Mouse (Mus musculus) heart, postnatal 10 days (tissue): ENCODE measurements around the gene Frmd5. TPM values are rescaled to one million over a fixed set of nuclear protein-coding genes. Genes with fewer than 3 reads are reported as not detected.
"Not testable (repeated sequence)": the region's sequence is repeated elsewhere in the genome, so short reads cannot be mapped to it uniquely, and the experiment has no call there.

Experiments
- DNase-seq, 2 experiments: peaks; one replicate each; pipeline ENCODE4 v3.0.0; 2021
- intact Hi-C: fragments of 180-260 bp; cut with DNase I; formaldehyde crosslinking; loops from one replicate; pipeline ENCODE4 v1.15.1; 2025
- total RNA-seq, 2 experiments: library from RNA; stranded (reverse); gene quantifications; 2 replicates each; pipeline ENCODE4 v1.2.3; 2021

The Frmd5 gene
- total RNA-seq, result 100 to 1,000 TPM; 150 to 190 TPM

GRCm38 (mm10) chr2:121806959-121807653 lies at the start of gene Frmd5:
Frmd5 (minus strand) TSS chr2:121807087.
- DNase-seq, result peak; percentile 91
- intact Hi-C loops, result no loop called here

DNA sequence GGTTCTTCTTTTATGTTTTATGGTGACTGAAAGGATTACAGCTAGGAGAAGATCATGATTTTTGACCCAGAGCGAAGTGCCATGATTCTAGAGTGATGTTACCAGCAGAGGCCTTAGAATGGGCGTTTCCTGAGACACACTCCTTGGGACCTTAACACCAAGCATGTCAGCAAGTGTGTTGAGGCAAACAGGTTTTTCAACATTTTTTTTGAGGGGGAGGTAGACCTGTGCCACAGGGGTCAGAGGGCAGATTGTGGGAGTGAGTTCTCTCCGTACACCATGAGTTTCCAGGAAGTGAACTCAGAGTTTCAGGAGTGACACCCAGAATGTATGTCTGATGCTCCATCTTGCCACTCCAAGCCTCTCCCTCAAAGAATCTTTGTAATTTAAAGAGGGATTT lies 47.1 kb upstream of the Frmd5 start:
- no peak for DNase-seq
- intact Hi-C loops, result no loop called here

- intact Hi-C loops, result no loop called here
These were observed 45.2 kb upstream of the Frmd5 start for GRCm38 (mm10) chr2:121852045-121852444.

DNA sequence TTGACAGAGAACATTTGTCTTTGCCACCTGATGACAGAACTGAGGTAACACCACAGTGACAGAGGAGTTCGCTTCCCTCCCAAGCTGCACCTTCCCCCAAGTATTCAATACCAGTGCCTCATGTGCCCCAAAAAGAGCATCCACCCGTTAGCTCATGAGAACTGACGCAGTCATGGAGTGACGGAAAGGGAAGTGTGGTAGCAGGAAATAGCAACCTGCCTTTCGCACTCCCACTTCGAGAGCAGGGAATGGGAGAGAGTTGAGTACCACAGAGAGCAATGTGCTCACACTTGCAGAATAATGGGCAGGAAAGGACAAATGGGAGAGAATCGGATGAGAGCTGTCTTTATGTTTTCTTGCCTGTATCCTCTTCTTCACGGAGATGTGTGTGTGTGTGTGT lies 39.2 kb upstream of the Frmd5 start:
- intact Hi-C loops, result no loop called here

More at GRCm38 (mm10) chr2:121852045-121852444, 45.2 kb upstream of the Frmd5 start:
- DNase-seq, result no peak

GRCm38 (mm10) chr2:121842249-121842648 lies 35.4 kb upstream of the Frmd5 start:
- intact Hi-C loops, result loop anchor here (5.0 kb wide), 1 partner anchor 155 kb away; no protein-coding TSS in a partner anchor

More for the DNA sequence above, 39.2 kb upstream of the Frmd5 start:
- DNase-seq, result no peak

GRCm38 (mm10) chr2:121841453-121841852 lies 34.6 kb upstream of the Frmd5 start:
- intact Hi-C loops, result loop anchor here (5.0 kb wide), 1 partner anchor 156 kb away; no protein-coding TSS in a partner anchor
- peak in 1 of 2 experiments; percentile 3 for DNase-seq

More at GRCm38 (mm10) chr2:121842249-121842648, 35.4 kb upstream of the Frmd5 start:
- no peak for DNase-seq

DNA sequence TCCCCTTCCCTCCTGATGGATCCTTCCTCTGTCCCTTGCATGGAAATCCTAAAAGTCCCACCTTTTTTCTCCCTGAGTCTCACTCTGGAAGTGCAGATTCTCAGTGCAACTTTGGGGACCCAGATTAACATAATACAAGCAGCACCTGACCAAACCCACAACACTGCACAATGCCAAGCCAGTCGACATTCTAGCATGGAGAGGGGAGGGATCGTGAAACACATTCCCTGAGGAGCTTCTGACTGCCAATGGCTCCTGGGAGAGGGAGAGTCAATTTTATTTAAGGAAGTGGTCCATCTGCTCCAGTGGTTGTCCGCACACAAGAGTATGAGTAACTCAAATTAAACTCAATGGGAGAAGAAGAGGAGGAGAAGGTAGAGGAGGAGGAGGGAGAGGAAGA lies 28.0 kb upstream of the Frmd5 start:
- peak in 1 of 2 experiments; percentile 2 for DNase-seq
- intact Hi-C loops, result loop anchor here (5.0 kb wide), 1 partner anchor 138 kb away; no protein-coding TSS in a partner anchor

- intact Hi-C loops, result loop anchor here (1.0 to 5.0 kb wide), 2 partner anchors 135 to 261 kb away; no protein-coding TSS in a partner anchor
- DNase-seq, result peak; percentile 64 to 79
These were observed 25.6 kb upstream of the Frmd5 start for GRCm38 (mm10) chr2:121832484-121832894.

DNA sequence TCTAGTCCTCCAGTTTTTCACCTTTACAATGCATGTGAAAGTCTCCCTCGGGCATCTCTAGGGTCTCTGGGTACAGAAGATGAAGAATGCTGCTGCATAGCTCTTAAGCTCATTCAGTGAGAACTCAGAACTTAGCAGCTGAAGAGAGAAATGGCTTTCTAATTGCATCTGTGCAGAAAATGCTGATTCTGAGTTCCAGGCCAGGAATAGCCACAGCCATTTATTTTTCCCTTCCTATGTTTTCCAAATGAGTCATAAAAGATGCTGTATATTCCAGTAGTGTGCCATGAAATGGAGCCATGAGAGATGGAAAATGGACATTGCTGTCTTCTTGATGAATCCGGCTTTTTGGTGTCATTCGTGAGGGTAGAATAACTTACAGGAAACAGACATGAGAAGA lies 21.5 kb upstream of the Frmd5 start:
- intact Hi-C loops, result no loop called here
- no peak for DNase-seq

GRCm38 (mm10) chr2:121826189-121826588 lies 19.3 kb upstream of the Frmd5 start:
- intact Hi-C loops, result no loop called here
- no peak for DNase-seq

DNA sequence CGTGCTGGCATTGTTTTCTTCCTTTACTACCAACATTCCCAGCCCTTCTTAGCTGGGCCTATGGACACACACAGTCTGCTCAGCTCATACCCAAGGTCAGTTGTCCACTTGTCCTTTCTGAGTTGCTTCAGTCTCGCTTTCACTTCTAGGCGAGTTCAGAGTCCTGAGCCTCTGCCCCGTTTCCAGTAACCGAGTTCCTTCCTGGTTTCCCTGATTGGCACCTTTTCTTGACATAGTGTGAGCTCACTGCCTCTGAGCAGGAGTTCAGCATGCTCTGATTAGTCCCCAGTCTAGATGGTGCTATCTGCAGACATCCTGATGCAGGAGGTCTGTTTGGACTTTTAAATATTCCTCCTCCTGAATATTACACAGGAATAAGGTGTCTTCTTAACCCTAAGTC lies 17.8 kb upstream of the Frmd5 start:
- DNase-seq, result no peak
- intact Hi-C loops, result no loop called here

DNA sequence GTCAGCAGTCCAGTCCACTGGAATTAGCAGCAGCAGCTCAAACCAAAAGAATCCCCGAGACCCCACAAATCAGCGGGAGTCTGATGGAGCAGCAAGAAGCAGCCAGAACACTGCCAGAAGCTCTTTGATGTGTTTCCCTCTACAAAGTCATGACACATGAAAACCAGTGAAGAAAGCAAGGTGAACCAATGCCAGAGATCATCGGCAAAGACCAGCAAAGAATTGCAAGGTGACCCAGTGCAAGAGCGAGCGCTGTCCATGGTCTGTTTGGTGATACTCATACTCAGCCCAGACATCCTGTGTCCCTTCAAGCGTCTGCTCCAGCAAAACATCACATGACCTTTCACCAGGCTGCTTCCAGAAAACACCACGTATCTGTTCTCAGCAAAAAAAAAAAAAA lies 14.9 kb upstream of the Frmd5 start:
- DNase-seq, result no peak
- intact Hi-C loops, result no loop called here

DNA sequence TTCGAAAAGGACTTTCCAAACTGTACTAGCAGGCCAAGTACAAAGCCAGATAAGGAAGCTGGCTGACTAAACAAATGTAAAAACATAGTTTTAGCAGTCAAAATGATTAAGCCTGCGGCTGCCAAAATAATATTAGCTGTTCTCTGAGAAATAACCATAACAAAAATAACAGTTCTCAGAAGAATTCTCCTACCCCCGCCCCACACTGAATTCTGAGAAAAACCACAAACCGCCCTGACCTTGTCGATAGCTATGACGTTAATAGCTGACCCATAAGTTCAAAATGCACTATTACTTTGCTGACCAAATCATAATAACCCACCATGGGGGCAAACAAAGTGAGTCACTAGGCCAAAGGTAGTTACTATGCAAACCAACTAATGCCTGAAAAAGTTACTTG lies 4.0 kb upstream of the Frmd5 start:
- intact Hi-C loops, result loop anchor here (2.0 kb wide), 1 partner anchor 24 kb away; no protein-coding TSS in a partner anchor
- not testable (repeated sequence) for DNase-seq

GRCm38 (mm10) chr2:121809126-121809525 lies 2.2 kb upstream of the Frmd5 start:
- intact Hi-C loops, result no loop called here
- DNase-seq, result no peak

DNA sequence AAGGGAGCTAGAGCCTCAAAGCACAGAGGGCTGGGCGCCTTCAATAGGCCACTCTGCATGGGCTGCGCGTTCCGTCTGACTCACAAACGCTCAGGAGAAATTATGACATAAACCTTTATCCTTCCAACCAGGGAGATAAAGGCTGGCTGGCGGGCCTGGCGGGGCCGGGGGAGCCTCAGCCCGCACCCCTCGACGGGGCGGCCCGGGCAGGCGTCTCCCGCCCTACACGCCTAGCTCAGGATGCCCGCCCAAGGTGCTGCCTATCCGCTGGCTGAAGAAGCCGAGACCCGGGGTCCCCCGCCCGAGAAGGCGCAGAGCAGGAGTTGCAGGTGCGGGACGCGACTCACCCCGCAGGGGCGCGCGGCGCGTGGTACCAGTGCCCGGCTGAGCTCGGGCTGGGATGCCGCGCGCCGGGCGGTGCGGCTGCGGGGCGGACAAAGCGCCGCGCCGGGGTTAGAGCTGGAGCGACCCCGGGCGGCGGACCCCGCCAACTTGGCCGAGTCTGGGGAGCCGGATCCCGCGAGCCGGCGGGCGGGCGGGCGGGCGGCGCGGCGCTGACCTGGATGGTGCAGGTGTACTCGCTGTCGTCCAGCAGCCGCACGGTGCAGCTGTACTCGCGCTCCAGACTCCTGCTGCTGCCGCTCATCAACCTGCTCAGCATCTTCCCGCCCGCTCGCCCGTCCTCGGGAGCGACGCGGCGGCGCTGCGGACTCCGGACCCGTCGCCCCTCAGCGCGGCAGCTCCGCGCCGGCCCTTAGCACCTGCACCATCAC lies 530 bp downstream of the Frmd5 start:
- DNase-seq, result peak in 1 of 2 experiments; percentile 17
- intact Hi-C loops, result no loop called here

GRCm38 (mm10) chr2:121799051-121799450 lies 7.8 kb downstream of the Frmd5 start:
- no peak for DNase-seq

GRCm38 (mm10) chr2:121795995-121796394 lies 10.9 kb downstream of the Frmd5 start:
- intact Hi-C loops, result no loop called here
- no peak for DNase-seq

More at GRCm38 (mm10) chr2:121799051-121799450, 7.8 kb downstream of the Frmd5 start:
- intact Hi-C loops, result no loop called here

GRCm38 (mm10) chr2:121789777-121790176 lies 17.1 kb downstream of the Frmd5 start:
- intact Hi-C loops, result no loop called here
- no peak for DNase-seq

DNA sequence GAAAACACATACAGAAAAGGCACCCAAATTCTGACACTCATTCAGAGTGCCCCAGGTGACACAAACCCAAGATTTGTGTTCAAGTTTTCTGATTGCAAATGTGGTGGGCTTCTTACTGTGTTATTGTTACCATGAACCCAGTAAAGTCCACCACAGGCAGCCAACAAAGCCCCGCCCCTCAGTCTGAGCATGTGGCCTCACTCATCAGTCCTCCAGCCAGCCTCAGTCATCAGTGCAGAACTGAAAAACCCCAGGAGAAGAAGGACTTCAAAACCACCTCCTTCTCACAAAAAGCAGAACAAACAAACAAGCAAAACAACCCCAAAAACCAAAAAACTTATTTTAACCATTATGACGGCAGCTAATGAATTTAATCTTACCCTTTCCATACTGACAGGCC lies 18.5 kb downstream of the Frmd5 start:
- intact Hi-C loops, result no loop called here

DNA sequence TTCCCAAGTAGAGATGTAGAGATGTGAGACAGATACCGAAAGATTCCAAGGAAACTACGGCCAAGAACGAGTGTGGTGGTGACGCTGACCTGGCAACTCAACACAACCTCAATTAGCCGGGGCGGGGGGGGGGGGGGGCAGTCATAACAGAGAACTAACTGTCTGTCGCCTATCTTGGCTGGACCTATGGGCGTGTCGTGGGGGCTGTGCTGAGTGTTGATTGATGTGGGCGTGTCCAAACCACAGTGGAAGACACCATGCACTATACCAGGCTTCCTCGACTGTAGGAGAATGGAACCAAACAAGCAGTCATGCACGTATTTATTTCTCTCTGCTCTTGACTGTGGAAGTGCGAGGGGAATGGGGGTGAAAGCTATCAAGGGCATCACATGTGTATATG lies 19.1 kb downstream of the Frmd5 start:
- intact Hi-C loops, result loop anchor here (2.0 kb wide), 1 partner anchor 23 kb away; no protein-coding TSS in a partner anchor
- peak in 1 of 2 experiments; percentile 23 for DNase-seq

More for the DNA sequence above, 18.5 kb downstream of the Frmd5 start:
- no peak for DNase-seq

DNA sequence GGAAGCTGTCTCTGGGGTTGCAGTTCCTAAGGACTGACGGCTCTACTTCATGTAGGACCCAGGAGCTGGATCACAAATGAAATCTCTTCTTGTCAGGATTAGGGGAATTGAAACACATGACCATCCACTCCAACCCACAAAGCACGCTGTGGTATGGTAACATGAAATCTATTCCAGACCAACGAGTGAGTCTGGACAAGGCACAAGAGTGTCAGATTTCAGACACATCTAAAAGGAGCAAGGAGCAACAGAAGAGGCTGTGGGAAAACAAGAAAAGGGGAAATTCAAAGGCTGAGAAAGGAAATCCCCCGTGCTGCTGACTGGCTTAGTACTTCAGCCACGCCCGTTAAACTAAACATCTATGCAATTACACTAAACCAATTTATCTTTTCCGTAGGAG lies 19.6 kb downstream of the Frmd5 start:
- DNase-seq, result peak in 1 of 2 experiments; percentile 9
- intact Hi-C loops, result loop anchor here (2.0 kb wide), 1 partner anchor 24 kb away; no protein-coding TSS in a partner anchor
